Mouse (Mus musculus) testis, adult 2 months (tissue): ENCODE data around the gene Txnrd1.

Experiments
- CTCF ChIP-seq: fragments of 200-500 bp; IDR thresholded peaks from 2 replicates; pipeline ENCODE4 v1.5.1; 2012; ENCODE audit warnings: low read depth, mild to moderate bottlenecking, inconsistent platforms, low read length, moderate library complexity; ENCODE audit not compliant: control insufficient read depth, insufficient read depth, insufficient replicate concordance
- POLR2A ChIP-seq: fragments of 200-500 bp; IDR thresholded peaks from 2 replicates; pipeline ENCODE4 v1.6.1; 2012; ENCODE audit warnings: low read depth, mild to moderate bottlenecking, inconsistent platforms, low read length, moderate library complexity; ENCODE audit not compliant: control insufficient read depth

DNA sequence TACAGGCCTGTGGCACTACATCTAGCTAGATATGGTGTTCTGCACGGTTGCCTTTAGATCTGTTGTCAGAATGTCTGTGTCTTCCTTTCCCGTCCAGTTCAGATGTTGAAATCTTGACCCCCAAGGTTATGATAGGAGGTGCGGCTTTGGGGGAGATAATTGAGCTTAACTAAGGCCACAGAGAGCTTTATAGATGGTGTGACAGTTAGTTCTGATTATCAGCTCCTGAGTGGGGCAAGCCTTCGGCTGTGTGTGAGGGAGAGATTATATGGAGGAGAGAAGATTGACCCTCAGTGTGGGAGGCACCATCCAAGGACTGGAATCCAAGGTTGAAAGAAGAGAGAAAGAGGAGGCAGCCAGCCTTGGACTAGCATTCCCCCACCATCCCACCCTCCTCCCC is 79.5 kb downstream of the Txnrd1 start:
- TF ChIP-seq CTCF (no peak), POLR2A (no peak)
